In genomic region chr5:108431196-108431595, GRCm38 (mm10) we compare ENCODE assay signal across 32 mouse cellular contexts. TPM values are rescaled to one million over a fixed set of nuclear protein-coding genes. Genes with fewer than 3 reads are reported as not detected.
A peak's percentile ranks its signal among the peaks of the same experiment; 100 is the strongest.
DNase-seq lines count a peak whose midpoint lies in the region; ATAC-seq and TF ChIP-seq lines count a peak whose summit lies in the region.
"Had no signal": no experiment of that assay in that cellular context is flagged by ENCODE, and none has a peak within 500 bp of the region (broad histone marks: within the 10 kb centered on the region; RNA-seq: fewer than 3 reads in every experiment).

No protein-coding gene starts in this region.

- peaks cover 33% of the 10 kb centered on the region for H3K36me3 ChIP-seq in liver, embryonic 13.5 days
- peaks cover 13% of the 10 kb centered on the region for H3K36me3 ChIP-seq in liver, embryonic 11.5 days (ENCODE audit: control insufficient read depth, insufficient read depth, low read length)
- H3K36me3 ChIP-seq in MEL (ENCODE audit: control insufficient read depth in 1 of 2, insufficient read depth in 2 of 2, low read length in 2 of 2): peaks cover 0 to 3% of the 10 kb centered on the region in 2 experiments

- intact Hi-C loops in heart, postnatal 36 days (cut with DNase I): loop anchor here (10.0 kb wide), 1 partner anchor 526 kb away; the partner anchor contains the start of gene Rpl5

- no peak overlapping the region for H3K4me3 ChIP-seq in liver, embryonic 13.5 days (replicated peaks)
- no peak overlapping the region for H3K4me3 ChIP-seq in liver, embryonic 11.5 days (ENCODE audit: low read depth, low read length)
- no peak overlapping the region for H3K4me3 ChIP-seq in MEL (ENCODE audit: control insufficient read depth in 1 of 2, insufficient read depth in 1 of 2, low read depth in 2 of 2, low read length in 2 of 2)
- H3K4me3 ChIP-seq: embryonic facial prominence, embryonic 13.5 days; embryonic facial prominence, embryonic 15.5 days; erythroblast, embryonic 14.5 days; forebrain, embryonic 10.5 days; forebrain, embryonic 12.5 days had no signal

- WGBS in liver, embryonic 13.5 days (ENCODE audit: insufficient replicate concordance): 81% methylated on average over 6 of the region's 6 CpGs
- WGBS in liver, embryonic 11.5 days: 76% methylated on average over 6 of the region's 6 CpGs

- DNase-seq in heart, adult 11 months: peak; percentile 69
- DNase-seq in heart, postnatal 36 days: no peak
- DNase-seq in liver, embryonic 13.5 days: no peak
- DNase-seq in liver, embryonic 11.5 days (ENCODE audit: low spot score): no peak
- no peak for DNase-seq in MEL (ENCODE audit: low read depth, low spot score)
- peak; percentile 53 for DNase-seq in retina, postnatal 1 day
- no peak for DNase-seq in thymus, postnatal 36 days
- DNase-seq in lung, postnatal 10 days: no peak
- DNase-seq: adrenal gland, adult 8-10 months; adrenal gland, postnatal 14 days; adrenal gland, postnatal 36 days; B cell, adult 2 months; cerebellum, adult 11-12 months; cerebellum, adult 2 months; cerebellum, adult 9-10 months; cerebellum, postnatal 10 days; cerebellum, postnatal 25 days; embryo, embryonic 11 days had no signal

- TF ChIP-seq CTCF in MEL (IDR thresholded peaks at IDR 0.05 in 2 of 3, conservative IDR thresholded peaks at IDR 0.05 in 1 of 3; ENCODE audit: control insufficient read depth in 1 of 3, insufficient read depth in 1 of 3, low read depth in 2 of 3, low read length in 3 of 3, poor library complexity in 1 of 3, severe bottlenecking in 1 of 3): no peak

- TF ChIP-seq RAD21 in MEL (IDR thresholded peaks at IDR 0.05; ENCODE audit: low read depth, low read length): no peak

- no peak for TF ChIP-seq POLR2A in MEL (IDR thresholded peaks at IDR 0.05; ENCODE audit: control insufficient read depth in 1 of 2, insufficient read depth in 1 of 2, low read depth in 1 of 2, low read length in 2 of 2, poor library complexity in 1 of 2)

- peaks cover 2% of the 10 kb centered on the region for H3K27me3 ChIP-seq in liver, embryonic 13.5 days
- no peaks in the 10 kb centered on the region for H3K27me3 ChIP-seq in liver, embryonic 11.5 days (replicated peaks; ENCODE audit: control insufficient read depth, insufficient read depth, low read length)
- H3K27me3 ChIP-seq in MEL (ENCODE audit: control insufficient read depth in 1 of 2, insufficient read depth in 2 of 2, low read length in 2 of 2): no peaks in the 10 kb centered on the region
- H3K27me3 ChIP-seq: embryonic facial prominence, embryonic 13.5 days; embryonic facial prominence, embryonic 15.5 days; Patski had no signal

- H3K79me2 ChIP-seq in MEL (ENCODE audit: control insufficient read depth, insufficient read depth, low read length, poor library complexity): peaks cover 13% of the 10 kb centered on the region

- no peak overlapping the region for H3K4me2 ChIP-seq in liver, embryonic 13.5 days
- H3K4me2 ChIP-seq in liver, embryonic 11.5 days: no peak overlapping the region
- H3K4me2 ChIP-seq: embryonic facial prominence, embryonic 13.5 days; embryonic facial prominence, embryonic 15.5 days; forebrain, embryonic 12.5 days had no signal

- H3K4me1 ChIP-seq in liver, embryonic 13.5 days (replicated peaks): peaks cover 38% of the 10 kb centered on the region
- peaks cover 11% of the 10 kb centered on the region for H3K4me1 ChIP-seq in liver, embryonic 11.5 days (replicated peaks; ENCODE audit: control insufficient read depth, insufficient read depth, low read length)
- peaks cover 0 to 13% of the 10 kb centered on the region in 2 experiments; a peak in 2 of 4 replicates for H3K4me1 ChIP-seq in MEL (ENCODE audit: control insufficient read depth in 1 of 2, insufficient read depth in 2 of 2, low read length in 2 of 2)

- no peak overlapping the region for H3K27ac ChIP-seq in liver, embryonic 13.5 days
- no peak overlapping the region for H3K27ac ChIP-seq in liver, embryonic 11.5 days (ENCODE audit: low read depth, low read length)
- no peak overlapping the region for H3K27ac ChIP-seq in MEL (ENCODE audit: control insufficient read depth, low read depth, low read length)
- H3K27ac ChIP-seq: embryonic facial prominence, embryonic 13.5 days; embryonic facial prominence, embryonic 15.5 days; forebrain, embryonic 10.5 days; forebrain, embryonic 12.5 days had no signal

- 0 out of 2 replicates have a peak overlapping the region, but pooled peaks have one; percentile 9 for H3K9ac ChIP-seq in liver, embryonic 13.5 days
- H3K9ac ChIP-seq in liver, embryonic 11.5 days (ENCODE audit: low read depth, low read length): no peak overlapping the region
- no peak overlapping the region for H3K9ac ChIP-seq in MEL (ENCODE audit: control insufficient read depth, low read depth, low read length, poor library complexity, severe bottlenecking)
- H3K9ac ChIP-seq: embryonic facial prominence, embryonic 13.5 days; embryonic facial prominence, embryonic 15.5 days; forebrain, embryonic 12.5 days had no signal

- H3K9me3 ChIP-seq in liver, embryonic 13.5 days (replicated peaks): no peaks in the 10 kb centered on the region
- no peaks in the 10 kb centered on the region for H3K9me3 ChIP-seq in liver, embryonic 11.5 days (ENCODE audit: control insufficient read depth, low read length)
- H3K9me3 ChIP-seq in MEL (replicated peaks; ENCODE audit: insufficient read depth, low read length): no peaks in the 10 kb centered on the region
- H3K9me3 ChIP-seq: embryonic facial prominence, embryonic 13.5 days; embryonic facial prominence, embryonic 15.5 days; forebrain, embryonic 10.5 days; forebrain, embryonic 12.5 days; G1E had no signal

- no peak for ATAC-seq in liver, embryonic 13.5 days (ENCODE audit: low read depth)
- no peak for ATAC-seq in liver, embryonic 11.5 days (replicated peaks; ENCODE audit: low FRiP score)
- ATAC-seq: activated CD4-positive, CD25-positive, alpha-beta regulatory T cell, adult 4 months; CD4-positive, CD25-positive, alpha-beta regulatory T cell, adult 4 months; forebrain, embryonic 14.5 days; forebrain, embryonic 16.5 days; Patski had no signal

- no peak for TF ChIP-seq EP300 in MEL (IDR thresholded peaks at IDR 0.05; ENCODE audit: low read depth in 1 of 2, low read length in 2 of 2)

TF ChIP-seq in MEL, 35 proteins besides CTCF, POLR2A, EP300 and RAD21:
- TF ChIP-seq POLR2AphosphoS2 (IDR thresholded peaks at IDR 0.05; ENCODE audit: low read length) (peak; percentile 50; the same call in 1 of the 2 replicates), ZC3H11A (IDR thresholded peaks at IDR 0.05; ENCODE audit: low read depth, low read length) (no peak)

RNA-seq across cellular contexts. Expression of gene Atp5k, which starts 3.1 kb away (rescaled TPM):
- 1,000 to 10,000 TPM; 1,119 to 1,132 TPM for total RNA-seq in heart, postnatal 36 days (2021)
- polyA plus RNA-seq in liver, embryonic 13.5 days (2015; fragmentation: Nextera tagmentation; extraction: Ambion mirVana): 328 and 358 TPM in 2 replicates
- 419 and 473 TPM in 2 replicates for polyA plus RNA-seq in liver, embryonic 11.5 days (2014; fragmentation: Nextera tagmentation; extraction: Ambion mirVana)
- 793 and 801 TPM in 2 replicates for total RNA-seq in MEL (2012; rRNA removed)
- polyA plus RNA-seq in MEL (2012; ENCODE audit: insufficient read depth in 1 of 2, insufficient read length in 2 of 2, low read depth in 1 of 2, low replicate concordance in 2 of 2, missing spikeins in 1 of 2): 100 to 1,000 TPM in 1 of 2 experiments, not detected in 1; 329 TPM

RNA-seq across cellular contexts. Expression of gene Mfsd7a, which starts 17.5 kb away (rescaled TPM):
- 1 to 10 TPM; 1.6 to 2.0 TPM for total RNA-seq in heart, postnatal 36 days (2021)
- 0.07 and 0.15 TPM in 2 replicates for polyA plus RNA-seq in liver, embryonic 13.5 days (2015; fragmentation: Nextera tagmentation; extraction: Ambion mirVana)
- polyA plus RNA-seq in liver, embryonic 11.5 days (2014; fragmentation: Nextera tagmentation; extraction: Ambion mirVana): 0.12 TPM in 1 of 2 replicates, not detected in the other
- not detected in 2 replicates for total RNA-seq in MEL (2012; rRNA removed)
- polyA plus RNA-seq in MEL (2012; ENCODE audit: insufficient read depth in 1 of 2, insufficient read length in 2 of 2, low read depth in 1 of 2, low replicate concordance in 2 of 2, missing spikeins in 1 of 2): not detected
- total RNA-seq: CH12.LX had no signal
- polyA plus RNA-seq: activated CD4-positive, CD25-positive, alpha-beta regulatory T cell, adult 4 months; CD4-positive, CD25-positive, alpha-beta regulatory T cell, adult 4 months; erythroblast, embryonic 14.5 days; forebrain, embryonic 12.5 days; G1E had no signal

RNA-seq across cellular contexts. Expression of gene Pcgf3, which starts 29.8 kb away (rescaled TPM):
- 10 to 100 TPM; 27.2 to 30.8 TPM for total RNA-seq in heart, postnatal 36 days (2021)
- 5.7 and 7.8 TPM in 2 replicates for polyA plus RNA-seq in liver, embryonic 13.5 days (2015; fragmentation: Nextera tagmentation; extraction: Ambion mirVana)
- 17.6 and 19.6 TPM in 2 replicates for polyA plus RNA-seq in liver, embryonic 11.5 days (2014; fragmentation: Nextera tagmentation; extraction: Ambion mirVana)
- total RNA-seq in MEL (2012; rRNA removed): 7.3 and 7.4 TPM in 2 replicates
- polyA plus RNA-seq in MEL (2012; ENCODE audit: insufficient read depth in 1 of 2, insufficient read length in 2 of 2, low read depth in 1 of 2, low replicate concordance in 2 of 2, missing spikeins in 1 of 2): 10 to 100 TPM in 1 of 2 experiments, not detected in 1; 26.4 TPM

RNA-seq across cellular contexts. Expression of gene Pde6b, which starts 43.0 kb away (rescaled TPM):
- not detected for total RNA-seq in heart, postnatal 36 days (2021)
- 0.07 and 0.15 TPM in 2 replicates for polyA plus RNA-seq in liver, embryonic 13.5 days (2015; fragmentation: Nextera tagmentation; extraction: Ambion mirVana)
- polyA plus RNA-seq in liver, embryonic 11.5 days (2014; fragmentation: Nextera tagmentation; extraction: Ambion mirVana): 0.22 and 0.48 TPM in 2 replicates
- 0.12 TPM in 1 of 2 replicates, not detected in the other for total RNA-seq in MEL (2012; rRNA removed)
- under 1 TPM in 1 of 2 experiments, not detected in 1; 0.07 TPM for polyA plus RNA-seq in MEL (2012; ENCODE audit: insufficient read depth in 1 of 2, insufficient read length in 2 of 2, low read depth in 1 of 2, low replicate concordance in 2 of 2, missing spikeins in 1 of 2)
- total RNA-seq: adrenal gland, adult 18-20 months; adrenal gland, adult 8-10 months; adrenal gland, postnatal 14 days; adrenal gland, postnatal 36 days; CH12.LX had no signal
- polyA plus RNA-seq: embryonic facial prominence, embryonic 11.5 days; erythroblast, embryonic 14.5 days; forebrain, embryonic 12.5 days; forebrain, embryonic 14.5 days; forebrain, embryonic 16.5 days; G1E had no signal

Comparison
In these comparisons a context has a peak if more than half of its experiments do, and no peak if none do; other contexts are left out.
1. DNase-seq: peak in heart, adult 11 months (single experiment) and retina, postnatal 1 day (single experiment); none in heart, postnatal 36 days (0 of 2), liver, embryonic 13.5 days (single experiment), liver, embryonic 11.5 days (single experiment), MEL (single experiment), thymus, postnatal 36 days (0 of 2) and lung, postnatal 10 days (single experiment).